Mouse (Mus musculus) monocyte, adult 5-6 weeks (primary cell): ENCODE data around the gene Cox11. TPM values are rescaled to one million over a fixed set of nuclear protein-coding genes. Genes with fewer than 3 reads are reported as not detected.

Experiments
- ATAC-seq: fragments of 153-309, 156-312 bp; replicated peaks from 2 replicates; pipeline ENCODE4 v1.8.0; 2017; ENCODE audit warnings: mild to moderate bottlenecking; ENCODE audit not compliant: low TSS enrichment, insufficient number of reproducible peaks, severe bottlenecking, poor library complexity, low FRiP score
- total RNA-seq: library from RNA; stranded (forward); fragments of 200-1000, 200-491, 200-594 nt; gene quantifications from 3 replicates; pipeline ENCODE4 v1.2.3, GENCODE M21; 2017

Gene Cox11
- total RNA-seq, 1 experiment from 2014 or later = 28.6 TPM

DNA sequence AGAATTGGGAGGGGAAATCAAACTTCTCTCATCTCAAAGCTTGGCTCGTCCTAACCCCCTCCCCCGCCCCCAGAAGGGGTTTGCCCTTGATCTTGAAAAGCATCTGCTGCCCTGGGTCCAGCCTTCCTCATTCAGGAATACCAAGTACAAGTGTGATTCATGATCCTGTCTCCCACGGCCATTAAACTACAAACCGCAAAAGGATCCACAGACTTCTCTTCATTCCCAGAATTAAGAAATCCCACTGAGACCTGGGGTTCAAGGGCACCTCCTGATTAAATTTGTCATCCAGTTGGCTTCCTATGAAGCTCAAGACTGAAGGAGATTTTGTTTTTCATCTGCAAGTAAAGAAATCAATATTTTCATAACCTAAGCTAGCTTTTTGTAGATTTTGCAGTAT, 56.2 kb downstream of the Cox11 start:
- no peak for ATAC-seq

Other genes with a start within 250 kb of the Cox11 start
- gene Hlf, start 247.3 kb upstream of the Cox11 start, total RNA-seq = 1.7 TPM in 1 of 3 replicates, not detected in the others
- 1.3 to 3.0 TPM (median 1.9 TPM) in 3 replicates for gene Stxbp4, start 89 bp upstream of the Cox11 start, total RNA-seq
- gene Tom1l1, start 50.2 kb downstream of the Cox11 start, total RNA-seq = 0.48 to 0.78 TPM (median 0.75 TPM) in 3 replicates